Mouse (Mus musculus): ENCODE data around the gene Zfp296. TPM values are rescaled to one million over a fixed set of nuclear protein-coding genes. Genes with fewer than 3 reads are reported as not detected.

Gene Zfp296
- polyA plus RNA-seq, 1 experiment from 2014 or later: 0.13 TPM

GRCm38 (mm10) chr7:19628536-19629360 is 51.7 kb downstream of the Zfp296 start:
- ATAC-seq (ENCODE audit: low read depth): peak; percentile 85
- peak overlapping the region; percentile 79 for H3K27ac ChIP-seq (ENCODE audit: low read depth, low read length)
- H3K4me3 ChIP-seq (ENCODE audit: low read depth, low read length): peak overlapping the region; percentile 68
- H3K27me3 ChIP-seq (ENCODE audit: control insufficient read depth, insufficient read depth, low read length): no peaks in the 10 kb centered on the region
- 1% methylated on average over 57 of the region's 57 CpGs for WGBS
- peak overlapping the region; percentile 52 for H3K9ac ChIP-seq (replicated peaks; ENCODE audit: low read depth, low read length)
- H3K4me1 ChIP-seq (ENCODE audit: control insufficient read depth, insufficient read depth, low read length): 0 out of 2 replicates have a peak, but pooled peaks cover 5% of the 10 kb centered on the region
- peak overlapping the region; percentile 85 for H3K4me2 ChIP-seq (ENCODE audit: low read depth, low read length)
- H3K36me3 ChIP-seq (ENCODE audit: control insufficient read depth, insufficient read depth, low read length): peaks cover 11% of the 10 kb centered on the region
- H3K9me3 ChIP-seq (ENCODE audit: control insufficient read depth, low read length): no peaks in the 10 kb centered on the region

DNA sequence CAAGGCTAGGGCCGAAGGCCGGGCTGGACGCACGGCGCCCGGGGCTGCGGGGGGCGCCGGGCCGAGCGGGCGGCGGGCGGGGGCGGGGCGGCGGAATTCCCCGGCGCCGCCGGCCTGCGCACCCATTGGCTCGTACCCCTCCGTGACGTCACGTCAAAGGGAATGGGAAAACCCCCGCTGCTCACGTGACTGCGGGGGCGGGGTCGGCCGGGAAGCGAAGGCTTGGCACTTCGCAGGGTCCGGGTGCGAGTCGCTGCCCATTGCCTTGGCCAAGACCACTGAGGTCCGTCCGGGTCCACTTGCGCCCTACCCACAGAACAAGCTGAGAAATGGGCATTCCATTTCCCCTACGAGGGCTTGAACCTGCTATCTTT is 52.3 kb downstream of the Zfp296 start, which contains the start of gene Relb:
Gene Relb, minus strand, starts transcription at position 78 of the 374 bp plus-strand sequence.
- peak; percentile 73 for ATAC-seq (ENCODE audit: low read depth)

More for the DNA sequence above, 52.3 kb downstream of the Zfp296 start, which contains the start of gene Relb:
- peak within 1 kb of the TSS; percentile 85 for H3K4me2 ChIP-seq (ENCODE audit: low read depth, low read length)
- under 1% methylated on average over 27 of the region's 41 CpGs for WGBS
- peak within 1 kb of the TSS; percentile 79 for H3K27ac ChIP-seq (ENCODE audit: low read depth, low read length)
- H3K4me1 ChIP-seq (ENCODE audit: control insufficient read depth, insufficient read depth, low read length): 0 out of 2 replicates have a peak, but pooled peaks cover 5% of the 10 kb centered on the region
- peak within 1 kb of the TSS; percentile 68 for H3K4me3 ChIP-seq (ENCODE audit: low read depth, low read length)
- H3K36me3 ChIP-seq (ENCODE audit: control insufficient read depth, insufficient read depth, low read length): peaks cover 15% of the 10 kb centered on the region
- H3K27me3 ChIP-seq (ENCODE audit: control insufficient read depth, insufficient read depth, low read length): no peaks in the 10 kb centered on the region
- H3K9ac ChIP-seq (replicated peaks; ENCODE audit: low read depth, low read length): peak within 1 kb of the TSS; percentile 52
- no peaks in the 10 kb centered on the region for H3K9me3 ChIP-seq (ENCODE audit: control insufficient read depth, low read length)

Other genes with a start within 250 kb of the Zfp296 start
- 90.4 and 98.9 TPM in 2 replicates for gene Ercc1, start 232.5 kb upstream of the Zfp296 start, polyA plus RNA-seq (2014; fragmentation: Nextera tagmentation; extraction: Ambion mirVana)
- gene Cd3eap, start 217.8 kb upstream of the Zfp296 start, polyA plus RNA-seq (2014; fragmentation: Nextera tagmentation; extraction: Ambion mirVana): 19.1 and 21.5 TPM in 2 replicates
- gene Ppp1r13l, start 217.5 kb upstream of the Zfp296 start, polyA plus RNA-seq (2014; fragmentation: Nextera tagmentation; extraction: Ambion mirVana): 1.4 and 1.7 TPM in 2 replicates
- 11.4 TPM in 2 replicates for gene Ercc2, start 195.3 kb upstream of the Zfp296 start, polyA plus RNA-seq (2014; fragmentation: Nextera tagmentation; extraction: Ambion mirVana)
- gene Klc3, start 173.2 kb upstream of the Zfp296 start, polyA plus RNA-seq (2014; fragmentation: Nextera tagmentation; extraction: Ambion mirVana): 1.1 and 2.1 TPM in 2 replicates
- gene Ckm, start 172.5 kb upstream of the Zfp296 start, polyA plus RNA-seq (2014; fragmentation: Nextera tagmentation; extraction: Ambion mirVana): 0.63 and 2.0 TPM in 2 replicates
- 17.0 and 19.2 TPM in 2 replicates for gene Mark4, start 118.5 kb upstream of the Zfp296 start, polyA plus RNA-seq (2014; fragmentation: Nextera tagmentation; extraction: Ambion mirVana)
- 0.71 TPM in 2 replicates for gene Exoc3l2, start 114.0 kb upstream of the Zfp296 start, polyA plus RNA-seq (2014; fragmentation: Nextera tagmentation; extraction: Ambion mirVana)
- 2.8 and 3.2 TPM in 2 replicates for gene Bloc1s3, start 68.9 kb upstream of the Zfp296 start, polyA plus RNA-seq (2014; fragmentation: Nextera tagmentation; extraction: Ambion mirVana)
- 31.7 and 33.8 TPM in 2 replicates for gene Trappc6a, start 68.9 kb upstream of the Zfp296 start, polyA plus RNA-seq (2014; fragmentation: Nextera tagmentation; extraction: Ambion mirVana)
- 0.52 and 1.2 TPM in 2 replicates for gene Nkpd1, start 59.4 kb upstream of the Zfp296 start, polyA plus RNA-seq (2014; fragmentation: Nextera tagmentation; extraction: Ambion mirVana)
- gene Ppp1r37, start 14.2 kb upstream of the Zfp296 start, polyA plus RNA-seq (2014; fragmentation: Nextera tagmentation; extraction: Ambion mirVana): 8.1 and 15.8 TPM in 2 replicates
- 150 and 153 TPM in 2 replicates for gene Gemin7, start 308 bp downstream of the Zfp296 start, polyA plus RNA-seq (2014; fragmentation: Nextera tagmentation; extraction: Ambion mirVana)
- gene Clasrp, start 27.2 kb downstream of the Zfp296 start, polyA plus RNA-seq (2014; fragmentation: Nextera tagmentation; extraction: Ambion mirVana): 49.7 and 51.3 TPM in 2 replicates
- gene Relb, start 52.2 kb downstream of the Zfp296 start, polyA plus RNA-seq (2014; fragmentation: Nextera tagmentation; extraction: Ambion mirVana): 6.6 and 7.3 TPM in 2 replicates
- gene Clptm1, start 87.7 kb downstream of the Zfp296 start, polyA plus RNA-seq (2014; fragmentation: Nextera tagmentation; extraction: Ambion mirVana): 142 and 147 TPM in 2 replicates
- gene Apoc2, start 100.7 kb downstream of the Zfp296 start, polyA plus RNA-seq (2014; fragmentation: Nextera tagmentation; extraction: Ambion mirVana): 1.4 TPM in 2 replicates
- gene Gm44805, start 104.1 kb downstream of the Zfp296 start, polyA plus RNA-seq (2014; fragmentation: Nextera tagmentation; extraction: Ambion mirVana): not detected in 2 replicates
- gene Apoc4, start 104.2 kb downstream of the Zfp296 start, polyA plus RNA-seq (2014; fragmentation: Nextera tagmentation; extraction: Ambion mirVana): 0.20 and 0.27 TPM in 2 replicates
- gene Apoc1, start 115.4 kb downstream of the Zfp296 start, polyA plus RNA-seq (2014; fragmentation: Nextera tagmentation; extraction: Ambion mirVana): 3.0 and 3.2 TPM in 2 replicates
- 310 and 558 TPM in 2 replicates for gene Apoe, start 121.9 kb downstream of the Zfp296 start, polyA plus RNA-seq (2014; fragmentation: Nextera tagmentation; extraction: Ambion mirVana)
- 121 and 124 TPM in 2 replicates for gene Tomm40, start 138.2 kb downstream of the Zfp296 start, polyA plus RNA-seq (2014; fragmentation: Nextera tagmentation; extraction: Ambion mirVana)
- gene Nectin2, start 173.2 kb downstream of the Zfp296 start, polyA plus RNA-seq (2014; fragmentation: Nextera tagmentation; extraction: Ambion mirVana): 44.7 and 47.4 TPM in 2 replicates
- 9.3 and 16.0 TPM in 2 replicates for gene Bcam, start 193.7 kb downstream of the Zfp296 start, polyA plus RNA-seq (2014; fragmentation: Nextera tagmentation; extraction: Ambion mirVana)
- 0.54 TPM in 1 of 2 replicates, not detected in the other for gene Cblc, start 219.5 kb downstream of the Zfp296 start, polyA plus RNA-seq (2014; fragmentation: Nextera tagmentation; extraction: Ambion mirVana)
- 0.24 and 1.2 TPM in 2 replicates for gene Bcl3, start 245.5 kb downstream of the Zfp296 start, polyA plus RNA-seq (2014; fragmentation: Nextera tagmentation; extraction: Ambion mirVana)

Data from neural tube, embryonic 14.5 days (tissue).